Mouse (Mus musculus) CH12.LX (cell line): ENCODE measurements around the gene Tgfbr3.

Experiments
- CTCF ChIP-seq, 2 experiments: IDR thresholded peaks in 1 of 2; conservative IDR thresholded peaks in 1 of 2; 2 replicates each; pipeline ENCODE4 v1.5.1; 2011 to 2012; ENCODE audit warnings: low read depth in 2 of 2, low read length in 2 of 2, improper control_type of control experiment in 1 of 2, inconsistent platforms in 1 of 2, mild to moderate bottlenecking in 1 of 2, moderate library complexity in 1 of 2
- EP300 ChIP-seq: IDR thresholded peaks from 2 replicates; pipeline ENCODE4 v1.6.1; 2011; ENCODE audit warnings: low read length, improper control_type of control experiment
- KAT2A ChIP-seq: IDR thresholded peaks from 2 replicates; pipeline ENCODE4 v1.6.1; 2012; ENCODE audit warnings: low read length, improper control_type of control experiment, inconsistent platforms; ENCODE audit not compliant: insufficient replicate concordance
- POLR2A ChIP-seq: IDR thresholded peaks from 2 replicates; pipeline ENCODE4 v1.6.1; 2011; ENCODE audit warnings: low read depth, mild to moderate bottlenecking, improper control_type of control experiment, low read length
- POLR2AphosphoS2 ChIP-seq: IDR thresholded peaks from 2 replicates; pipeline ENCODE4 v1.6.1; 2011; ENCODE audit warnings: low read depth, low read length, improper control_type of control experiment
- SIN3A ChIP-seq: IDR thresholded peaks from 2 replicates; pipeline ENCODE4 v1.6.1; 2012; ENCODE audit warnings: low read length, improper control_type of control experiment, inconsistent platforms

GRCm38 (mm10) chr5:107193160-107193559, 96.3 kb downstream of the Tgfbr3 start:
- no peak for TF ChIP-seq POLR2AphosphoS2
- no peak for TF ChIP-seq POLR2A
- no peak for TF ChIP-seq KAT2A
- TF ChIP-seq CTCF (conservative IDR thresholded peaks at IDR 0.05 in 1 of 2, IDR thresholded peaks at IDR 0.05 in 1 of 2; ENCODE audit: low read depth in 2 of 2, low read length in 2 of 2) = no peak
- no peak for TF ChIP-seq SIN3A
- TF ChIP-seq EP300 = no peak
